Mouse (Mus musculus) midbrain, embryonic 11.5 days (tissue): Measurements from ENCODE around the gene Slc7a8. TPM values are rescaled to one million over a fixed set of nuclear protein-coding genes. Genes with fewer than 3 reads are reported as not detected.

Experiments used
- ATAC-seq: fragments of 200-750 bp; cut with Nextera tagmentation; 2 replicates; pipeline ENCODE4 v1.8.0; 2017; ENCODE audit warnings: moderate TSS enrichment, moderate library complexity; ENCODE audit not compliant: low FRiP score
- DNase-seq: peaks from one replicate; pipeline ENCODE4 v3.0.0; 2015; ENCODE audit warnings: low spot score; ENCODE audit errors: missing footprints
- H3K27ac ChIP-seq: fragments of 300-500 bp; sonication (generic); 2 replicates; pipeline ENCODE4 v1.5.1; 2014; ENCODE audit warnings: low read depth, low read length
- H3K27me3 ChIP-seq: fragments of 300-500 bp; sonication (generic); 2 replicates; pipeline ENCODE4 v1.6.1; 2014; ENCODE audit warnings: mild to moderate bottlenecking, low read length, moderate library complexity, mixed read lengths; ENCODE audit not compliant: control insufficient read depth, insufficient read depth
- H3K36me3 ChIP-seq: fragments of 300-500 bp; sonication (generic); 2 replicates; pipeline ENCODE4 v1.6.1; 2014; ENCODE audit warnings: mild to moderate bottlenecking, low read length, moderate library complexity, mixed read lengths; ENCODE audit not compliant: control insufficient read depth, insufficient read depth
- H3K4me1 ChIP-seq: fragments of 300-500 bp; sonication (generic); 2 replicates; pipeline ENCODE4 v1.6.1; 2014; ENCODE audit warnings: low read length; ENCODE audit not compliant: control insufficient read depth, insufficient read depth
- H3K4me2 ChIP-seq: fragments of 300-500 bp; sonication (generic); 2 replicates; pipeline ENCODE4 v1.6.1; 2014; ENCODE audit warnings: mild to moderate bottlenecking, moderate library complexity
- H3K4me3 ChIP-seq: fragments of 300-500 bp; sonication (generic); 2 replicates; pipeline ENCODE4 v1.5.1; 2014; ENCODE audit warnings: low read depth, low read length
- H3K9ac ChIP-seq: fragments of 300-500 bp; sonication (generic); 2 replicates; pipeline ENCODE4 v1.6.1; 2014; ENCODE audit warnings: low read length
- H3K9me3 ChIP-seq: fragments of 300-500 bp; sonication (generic); 2 replicates; pipeline ENCODE4 v1.6.1; 2016; ENCODE audit warnings: low read length; ENCODE audit not compliant: control insufficient read depth
- WGBS: fragments of 180-500 bp; shearing (Covaris S2); extraction: QIAGEN DNeasy Blood & Tissue Kit; methylation state at CpG from one replicate; pipeline ENCODE4 v1.1.7; 2014; 5-methylcytosine and 5-hydroxymethylcytosine counted together
- polyA plus RNA-seq: library from polyadenylated mRNA; unstranded; fragments of >200 nt; fragmentation: Nextera tagmentation; extraction: Ambion mirVana; gene quantifications from 2 replicates; pipeline ENCODE4 v1.2.1, GENCODE M21; 2014

Slc7a8 gene
- polyA plus RNA-seq, 1 experiment from 2014 or later: 2.8 TPM

DNA sequence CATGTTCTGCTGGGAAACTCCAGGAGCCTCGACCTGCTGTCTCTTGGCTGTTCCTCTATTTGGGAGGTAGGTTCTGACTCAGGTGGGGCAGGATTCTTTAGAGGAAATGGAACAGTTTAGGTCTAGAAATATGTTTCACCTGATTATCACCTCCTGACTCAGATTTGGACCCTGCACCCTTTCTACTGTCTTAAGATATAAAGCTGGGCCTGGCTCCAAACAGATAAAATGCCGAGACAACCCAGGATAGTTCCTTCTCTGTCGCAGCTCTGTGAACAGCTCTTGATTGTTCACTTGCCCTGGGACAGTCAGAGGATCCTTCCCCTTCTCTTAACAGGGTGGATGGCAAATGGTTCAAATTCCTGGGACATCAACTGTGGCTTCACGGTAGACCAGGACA, 46.5 kb downstream of the Slc7a8 start:
- peaks cover 11% of the 10 kb centered on the region for H3K4me1 ChIP-seq
- WGBS: 81% methylated on average over 4 of the region's 4 CpGs
- no peak for DNase-seq
- H3K27me3 ChIP-seq: no peaks in the 10 kb centered on the region; the same call in none of the 2 replicates
- ATAC-seq: no peak
- H3K9me3 ChIP-seq: no peaks in the 10 kb centered on the region
- H3K4me3 ChIP-seq: no peak overlapping the region
- no peak overlapping the region for H3K9ac ChIP-seq
- no peak overlapping the region for H3K27ac ChIP-seq
- no peak overlapping the region for H3K4me2 ChIP-seq
- no peaks in the 10 kb centered on the region for H3K36me3 ChIP-seq

DNA sequence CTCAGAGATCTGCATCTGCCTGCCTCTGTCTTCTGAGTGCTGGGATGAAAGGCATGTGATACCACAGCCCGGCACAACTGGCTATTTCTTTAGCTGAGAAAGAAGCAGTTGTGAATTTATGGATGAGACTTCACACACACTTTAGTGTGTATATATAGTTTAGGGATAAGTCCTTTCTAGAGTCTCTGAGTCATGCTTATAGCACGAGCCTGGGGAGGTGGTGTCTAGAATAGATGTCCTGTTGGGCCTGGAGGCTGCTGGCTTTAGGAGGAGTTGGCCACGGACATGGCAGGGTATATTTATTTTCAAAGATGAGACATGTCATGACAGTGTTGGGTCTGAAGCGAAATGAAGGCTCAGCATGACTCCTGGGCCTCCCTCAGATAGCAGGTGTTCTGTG, 47.7 kb downstream of the Slc7a8 start:
- no peak overlapping the region for H3K4me2 ChIP-seq
- H3K4me3 ChIP-seq: no peak overlapping the region
- DNase-seq (no peak), ATAC-seq (no peak)
- H3K27ac ChIP-seq: no peak overlapping the region
- peaks cover 11% of the 10 kb centered on the region for H3K4me1 ChIP-seq
- 80% methylated on average over 4 of the region's 4 CpGs for WGBS
- no peaks in the 10 kb centered on the region for H3K9me3 ChIP-seq
- H3K36me3 ChIP-seq: no peaks in the 10 kb centered on the region
- no peak overlapping the region for H3K9ac ChIP-seq
- H3K27me3 ChIP-seq: no peaks in the 10 kb centered on the region; the same call in none of the 2 replicates

DNA sequence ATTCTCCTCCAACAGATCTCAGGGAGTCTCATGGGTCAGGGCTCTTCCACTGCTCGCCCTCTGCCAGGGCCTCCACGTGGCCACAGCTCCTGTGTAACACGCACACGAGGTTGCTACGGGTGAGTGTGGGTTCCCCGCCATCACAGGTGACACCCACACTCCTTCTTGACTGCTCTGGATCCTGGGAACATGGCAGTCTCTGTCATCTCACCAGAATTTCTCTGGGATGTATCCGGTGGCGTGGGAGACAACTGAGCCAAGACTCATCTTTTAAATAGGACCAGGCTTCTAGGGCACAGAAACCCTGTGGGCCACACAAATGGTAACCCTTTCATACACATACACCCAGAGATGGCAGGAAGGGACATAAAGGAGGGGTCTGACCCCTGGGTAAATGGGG, 49.5 kb downstream of the Slc7a8 start:
- DNase-seq: no peak
- H3K9me3 ChIP-seq: no peaks in the 10 kb centered on the region
- H3K9ac ChIP-seq: no peak overlapping the region
- no peak overlapping the region for H3K27ac ChIP-seq
- no peaks in the 10 kb centered on the region; the same call in 1 of the 2 replicates for H3K27me3 ChIP-seq
- H3K4me3 ChIP-seq: no peak overlapping the region
- H3K4me1 ChIP-seq: peaks cover 6% of the 10 kb centered on the region
- no peak overlapping the region for H3K4me2 ChIP-seq
- ATAC-seq: no peak
- H3K36me3 ChIP-seq: no peaks in the 10 kb centered on the region
- whole genome bisulfite sequencing: 88% methylated on average over 8 of the region's 8 CpGs

DNA sequence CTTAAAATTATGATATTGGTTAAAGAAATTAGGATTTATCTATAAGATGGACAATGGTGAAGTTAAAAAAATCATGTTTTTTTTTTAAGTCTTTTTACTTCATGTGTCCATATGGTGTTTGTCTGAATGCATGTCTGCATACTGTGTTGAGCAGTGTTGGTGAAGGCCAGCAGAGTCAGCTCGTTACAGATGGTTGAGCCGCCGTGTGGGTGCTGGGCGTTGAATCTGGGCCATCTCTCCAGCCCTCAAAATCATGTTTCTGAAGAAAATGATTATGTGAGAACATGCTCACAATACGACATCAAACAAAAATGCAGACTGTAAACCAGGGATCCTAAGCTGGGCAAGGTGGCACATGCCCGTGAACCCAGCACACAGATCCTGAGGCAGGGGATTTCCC, 51.4 kb downstream of the Slc7a8 start:
- Histone ChIP-seq H3K4me1 (no peaks in the 10 kb centered on the region), H3K9ac (no peak overlapping the region), H3K27me3 (no peaks in the 10 kb centered on the region), H3K27ac (no peak overlapping the region), H3K36me3 (no peaks in the 10 kb centered on the region), H3K4me2 (no peak overlapping the region), H3K9me3 (no peaks in the 10 kb centered on the region), H3K4me3 (no peak overlapping the region)
- WGBS: 91% methylated on average over 6 of the region's 6 CpGs
- ATAC-seq (no peak), DNase-seq (no peak)

DNA sequence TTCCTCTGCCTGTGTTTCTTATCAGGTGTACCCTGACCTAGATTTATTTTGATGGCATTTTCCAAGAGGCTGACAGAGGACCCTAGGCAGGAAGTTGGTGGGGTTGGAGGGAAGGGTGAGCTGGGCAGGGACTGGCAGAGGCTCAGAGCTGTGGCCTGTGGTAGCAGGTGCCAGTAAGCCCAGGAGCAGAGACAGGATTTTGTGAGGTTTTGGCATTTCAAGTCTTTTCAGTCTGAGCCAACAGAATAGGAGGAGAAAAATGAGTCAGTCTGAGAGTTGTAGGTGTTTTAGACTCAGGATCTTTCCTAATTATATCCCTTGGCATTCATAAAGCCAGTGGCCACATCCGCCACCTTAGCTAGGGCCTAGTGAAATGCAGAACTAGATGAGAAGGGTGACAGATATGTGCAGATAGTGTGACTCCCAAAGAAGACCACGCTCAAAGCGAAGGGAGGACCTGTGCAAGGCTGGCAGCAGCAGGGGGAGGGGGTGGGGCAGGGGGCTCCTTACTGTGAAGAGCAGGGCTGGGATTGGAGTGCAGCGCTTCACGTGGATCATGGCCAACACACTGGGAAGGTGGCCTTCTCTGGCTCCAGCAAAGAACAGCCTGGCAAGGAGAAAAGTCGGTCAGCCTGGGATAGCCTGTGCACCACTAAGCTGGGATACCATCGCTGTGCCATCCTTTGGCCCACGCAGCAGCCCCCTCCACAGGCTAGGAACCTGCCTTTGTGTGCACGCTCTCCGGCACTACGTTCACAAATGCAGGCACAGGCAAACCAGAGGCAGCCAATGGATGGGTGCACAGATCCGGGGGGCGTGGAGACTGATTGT, 52.7 kb downstream of the Slc7a8 start:
- no peak for ATAC-seq
- 66% methylated on average over 13 of the region's 13 CpGs for WGBS
- Histone ChIP-seq H3K27me3 (no peaks in the 10 kb centered on the region), H3K9me3 (no peaks in the 10 kb centered on the region), H3K4me1 (no peaks in the 10 kb centered on the region), H3K36me3 (no peaks in the 10 kb centered on the region), H3K27ac (no peak overlapping the region), H3K9ac (no peak overlapping the region), H3K4me3 (no peak overlapping the region), H3K4me2 (no peak overlapping the region)
- DNase-seq: no peak

DNA sequence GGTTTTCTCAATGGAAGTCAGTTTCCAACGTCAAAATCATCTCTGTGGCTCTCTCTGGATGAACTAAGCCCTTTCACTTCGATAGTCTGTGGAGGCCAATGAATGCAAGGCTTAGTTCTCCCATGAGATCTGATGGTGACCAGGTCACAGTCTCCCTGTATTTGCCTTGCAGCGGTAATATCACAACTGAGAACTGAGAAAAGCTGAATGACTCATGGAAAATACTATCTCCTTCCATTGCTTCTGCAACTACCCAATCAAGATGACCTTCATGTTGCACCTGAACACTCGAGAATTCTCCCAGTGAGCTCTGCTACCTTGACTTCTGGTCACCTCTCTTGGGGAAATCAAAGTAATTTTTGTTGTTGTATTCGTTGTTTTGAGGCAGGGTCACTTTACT, 54.2 kb downstream of the Slc7a8 start:
- H3K27me3 ChIP-seq: no peaks in the 10 kb centered on the region
- H3K4me1 ChIP-seq: no peaks in the 10 kb centered on the region
- DNase-seq (no peak), ATAC-seq (no peak)
- no peaks in the 10 kb centered on the region for H3K9me3 ChIP-seq
- no peak overlapping the region for H3K4me3 ChIP-seq
- H3K4me2 ChIP-seq: no peak overlapping the region
- WGBS: 78% methylated on average over 5 of the region's 5 CpGs
- H3K27ac ChIP-seq: no peak overlapping the region
- H3K9ac ChIP-seq: no peak overlapping the region
- H3K36me3 ChIP-seq: no peaks in the 10 kb centered on the region

DNA sequence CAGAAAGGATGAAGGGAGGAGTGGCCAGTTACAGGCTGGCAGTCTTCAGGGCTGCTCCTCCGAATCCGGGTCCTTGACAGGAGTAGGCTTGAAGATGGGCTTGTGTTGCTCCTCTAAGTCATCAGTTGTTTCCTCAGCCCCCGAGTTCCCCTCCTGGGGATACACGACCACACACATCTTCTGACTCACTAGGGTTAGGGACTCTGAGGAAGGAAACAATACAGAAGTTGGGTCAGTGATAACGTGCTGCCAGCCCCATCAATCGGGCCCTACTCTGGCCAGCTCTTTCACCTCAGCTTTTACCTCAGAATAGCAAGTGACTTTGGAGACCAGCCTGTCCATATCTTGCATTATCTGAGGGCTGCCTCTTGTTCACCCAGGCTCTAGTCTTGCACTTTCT, 57.7 kb downstream of the Slc7a8 start:
- no peak for DNase-seq
- Histone ChIP-seq H3K4me1 (no peaks in the 10 kb centered on the region), H3K9ac (no peak overlapping the region), H3K4me2 (no peak overlapping the region), H3K27me3 (no peaks in the 10 kb centered on the region), H3K4me3 (no peak overlapping the region), H3K9me3 (no peaks in the 10 kb centered on the region), H3K36me3 (no peaks in the 10 kb centered on the region), H3K27ac (no peak overlapping the region)
- 78% methylated on average over 6 of the region's 6 CpGs for WGBS
- no peak for ATAC-seq

DNA sequence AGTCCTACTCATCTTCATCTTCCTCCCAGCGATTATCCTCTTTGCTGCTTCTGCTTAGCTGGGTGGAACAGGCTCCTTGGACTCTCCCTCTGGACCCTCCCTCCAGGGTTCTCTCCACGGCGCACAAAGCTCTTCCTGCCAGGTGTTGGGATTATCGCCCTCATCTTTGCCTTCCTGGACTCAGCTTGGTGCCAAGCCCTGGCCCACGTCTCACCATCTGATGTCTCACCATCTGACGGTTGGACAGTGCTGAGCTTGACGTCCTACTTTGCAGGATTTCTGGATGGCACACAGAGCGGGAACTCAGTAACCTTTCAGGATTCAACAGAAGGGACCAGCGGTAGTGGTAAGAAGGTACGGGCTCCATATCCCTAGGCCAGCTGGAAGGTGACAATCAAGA, 60.0 kb downstream of the Slc7a8 start:
- H3K4me3 ChIP-seq: no peak overlapping the region
- 81% methylated on average over 10 of the region's 10 CpGs for WGBS
- no peaks in the 10 kb centered on the region for H3K27me3 ChIP-seq
- no peaks in the 10 kb centered on the region for H3K36me3 ChIP-seq
- DNase-seq: no peak
- H3K27ac ChIP-seq: no peak overlapping the region
- no peak overlapping the region for H3K9ac ChIP-seq
- ATAC-seq: no peak
- no peaks in the 10 kb centered on the region for H3K9me3 ChIP-seq
- no peaks in the 10 kb centered on the region for H3K4me1 ChIP-seq
- H3K4me2 ChIP-seq: no peak overlapping the region

DNA sequence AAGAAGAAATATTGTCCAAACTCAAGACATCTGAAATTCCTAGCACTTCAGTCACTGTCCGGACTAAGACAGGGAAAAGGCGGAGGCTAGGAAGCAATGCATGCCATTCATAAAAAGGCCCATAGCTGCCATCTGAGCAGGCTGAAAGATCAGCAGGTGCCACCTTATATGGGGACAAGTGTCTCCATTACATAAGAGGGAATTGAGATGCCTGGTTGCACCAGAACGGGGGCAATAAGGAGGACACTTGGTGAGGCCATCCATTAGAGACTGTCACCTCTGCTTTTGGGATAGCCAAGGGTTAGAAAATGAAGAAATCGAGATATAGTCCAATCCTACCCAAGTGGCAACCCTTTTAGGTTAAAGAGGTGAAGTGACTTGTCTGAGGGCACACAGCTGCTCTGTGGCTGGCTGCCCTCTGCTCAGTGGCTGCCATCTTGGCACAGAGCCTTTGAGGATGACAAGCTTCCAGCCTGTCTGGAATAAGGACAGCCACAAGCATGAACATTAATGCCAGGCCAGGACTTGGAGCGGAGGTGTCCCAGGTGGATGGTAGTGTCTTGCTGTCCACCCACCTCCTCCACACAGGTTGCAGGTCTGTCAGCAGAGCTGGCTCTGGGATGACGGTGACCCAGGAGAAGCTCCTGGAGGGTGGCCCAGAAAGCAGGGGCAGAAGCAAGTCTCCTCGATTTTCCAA, 60.9 kb downstream of the Slc7a8 start:
- ATAC-seq (no peak), DNase-seq (no peak)
- no peak overlapping the region for H3K27ac ChIP-seq
- no peaks in the 10 kb centered on the region for H3K27me3 ChIP-seq
- no peaks in the 10 kb centered on the region for H3K36me3 ChIP-seq
- no peak overlapping the region for H3K4me2 ChIP-seq
- H3K9me3 ChIP-seq: no peaks in the 10 kb centered on the region
- 85% methylated on average over 7 of the region's 7 CpGs for WGBS
- no peak overlapping the region for H3K9ac ChIP-seq
- H3K4me1 ChIP-seq: no peaks in the 10 kb centered on the region
- H3K4me3 ChIP-seq: no peak overlapping the region
